Mouse (Mus musculus) sigmoid colon, adult 10 weeks (tissue): ENCODE data around the gene Ptger2. TPM values are rescaled to one million over a fixed set of nuclear protein-coding genes. Genes with fewer than 3 reads are reported as not detected.

Experiments used
- polyA plus RNA-seq: library from polyadenylated mRNA; stranded (reverse); fragments of 350-450 nt; fragmentation: Illumina TruSeq; extraction: RNeasy Lipid Tissue Mini Kit (QIAGEN cat#74804); gene quantifications from one replicate; pipeline ENCODE4 v1.2.3, GENCODE M21; 2014; ENCODE audit warnings: low read depth, low replicate concordance

Gene Ptger2
- polyA plus RNA-seq: 3.0 TPM

DNA sequence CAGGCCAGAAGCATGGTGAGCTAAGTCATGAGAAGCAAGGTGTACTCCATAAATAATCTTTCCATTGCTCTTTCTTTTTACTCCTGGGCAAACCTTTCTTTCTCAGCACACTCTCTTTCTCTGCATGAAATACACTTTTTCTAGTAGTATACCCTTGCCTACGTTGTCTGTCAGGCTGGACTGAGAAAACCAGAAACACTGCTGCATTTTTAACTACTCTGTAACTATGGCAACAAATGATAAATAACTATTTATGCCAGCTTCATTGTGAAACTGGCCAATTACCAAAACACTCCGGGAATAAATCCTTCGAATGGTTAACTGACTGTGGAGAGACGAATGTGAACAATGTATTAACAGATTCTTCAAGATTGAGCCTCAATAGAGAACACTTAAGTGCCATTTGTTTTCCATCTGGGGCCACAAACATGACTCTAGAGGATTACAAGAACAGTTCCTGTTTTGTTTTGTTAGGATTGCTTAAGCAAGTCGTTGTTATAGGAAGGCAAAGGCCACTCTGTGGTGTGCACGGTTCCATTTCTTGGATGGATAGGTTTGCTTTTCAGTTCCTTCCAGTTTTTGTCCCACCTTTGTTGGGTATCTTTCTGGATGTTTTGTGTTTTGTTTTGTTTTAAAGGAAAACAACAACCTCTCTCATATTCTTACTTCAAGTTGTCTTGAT is at the start of gene Ptger2:
Gene Ptger2 (plus strand): TSS at position 522 of the 682 bp plus-strand sequence.

Other genes starting within 250 kb of the Ptger2 start
- gene Gm8267, start 237.9 kb upstream of the Ptger2 start, polyA plus RNA-seq: not detected
- not detected for gene Ptgdr, start 128.8 kb upstream of the Ptger2 start, polyA plus RNA-seq
- gene Gpr137c, start 231.5 kb downstream of the Ptger2 start, polyA plus RNA-seq: 2.0 TPM
- 66.5 TPM for gene Txndc16, start 232.1 kb downstream of the Ptger2 start, polyA plus RNA-seq